Mouse (Mus musculus) E14TG2a.4 (cell line): Measurements from ENCODE around the gene Dync2li1.

Experiments used
- CTCF ChIP-seq: conservative IDR thresholded peaks from 2 replicates; pipeline ENCODE4 v1.5.1; 2014; ENCODE audit warnings: low read length
- NANOG ChIP-seq: IDR thresholded peaks from 2 replicates; pipeline ENCODE4 v1.6.1; 2014; ENCODE audit warnings: borderline replicate concordance, low read length, mixed read lengths
- POU5F1 ChIP-seq: IDR thresholded peaks from 2 replicates; pipeline ENCODE4 v1.6.1; 2014; ENCODE audit warnings: low read length, borderline replicate concordance

GRCm38 (mm10) chr17:84685286-84685685 lies 59.0 kb downstream of the Dync2li1 start:
- no peak for TF ChIP-seq CTCF
- TF ChIP-seq POU5F1 = no peak
- no peak for TF ChIP-seq NANOG
